Mouse (Mus musculus): ENCODE data around the gene Entpd2. TPM values are rescaled to one million over a fixed set of nuclear protein-coding genes. Genes with fewer than 3 reads are reported as not detected.
A peak's percentile ranks its signal among the peaks of the same experiment; 100 is the strongest.

Entpd2 gene
- polyA plus RNA-seq, 1 experiment from 2014 or later = not detected

DNA sequence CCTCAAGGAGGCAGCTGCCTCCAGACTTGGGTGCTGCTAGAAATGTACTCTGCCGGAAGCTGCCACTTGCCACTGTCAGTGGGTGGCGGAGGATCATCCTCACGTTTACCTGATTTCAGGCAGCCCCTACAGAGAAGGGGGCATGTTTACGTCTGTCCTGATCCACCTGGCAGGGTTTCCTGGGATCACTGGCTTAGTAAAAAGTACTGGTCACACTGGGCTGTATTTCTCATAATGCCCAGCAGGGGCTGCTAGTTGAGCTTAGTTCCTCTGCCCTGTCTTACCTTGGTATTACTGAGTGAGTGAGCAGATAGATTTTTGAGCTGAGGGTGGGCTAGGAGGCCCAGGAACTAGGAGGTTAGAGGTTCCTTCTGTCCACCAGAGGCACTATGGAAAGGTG is 19.1 kb upstream of the Entpd2 start:
- H3K36me3 ChIP-seq (ENCODE audit: control insufficient read depth, insufficient read depth, low read length) = no peaks in the 10 kb centered on the region
- DNase-seq (ENCODE audit: low spot score) (peak; percentile 61), ATAC-seq (ENCODE audit: low FRiP score) (no peak)
- H3K4me2 ChIP-seq (replicated peaks; ENCODE audit: low read depth, low read length) = no peak overlapping the region
- H3K4me3 ChIP-seq (ENCODE audit: low read depth, low read length) = no peak overlapping the region
- peaks cover 6% of the 10 kb centered on the region for H3K4me1 ChIP-seq (replicated peaks; ENCODE audit: control insufficient read depth, insufficient read depth, low read length)
- WGBS = 78% methylated on average over 4 of the region's 4 CpGs
- no peaks in the 10 kb centered on the region for H3K9me3 ChIP-seq (ENCODE audit: control insufficient read depth, low read length)
- no peak overlapping the region for H3K27ac ChIP-seq (ENCODE audit: low read depth, low read length)
- no peaks in the 10 kb centered on the region for H3K27me3 ChIP-seq (ENCODE audit: control insufficient read depth, insufficient read depth, low read length)
- H3K9ac ChIP-seq (ENCODE audit: low read depth, low read length) = no peak overlapping the region

DNA sequence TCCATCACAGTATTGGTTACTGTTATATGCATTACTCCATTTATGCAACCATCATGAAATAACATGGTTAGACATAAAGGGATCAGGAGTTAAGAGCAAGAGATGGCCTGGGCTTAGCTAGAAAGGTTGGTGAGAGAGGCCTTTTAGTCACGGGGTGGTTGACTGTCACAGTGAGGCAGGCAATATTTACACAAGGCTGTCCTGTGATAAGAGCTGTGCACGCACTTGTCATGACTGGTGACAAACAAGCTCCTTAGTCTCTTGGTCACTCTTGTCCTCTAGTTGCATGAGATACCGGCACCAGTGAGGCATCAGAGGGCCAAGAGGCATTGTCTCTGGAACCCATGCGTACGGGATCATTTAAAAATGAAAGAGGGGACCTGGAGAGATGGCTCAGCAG is 11.2 kb upstream of the Entpd2 start:
- H3K4me2 ChIP-seq (replicated peaks; ENCODE audit: low read depth, low read length) = no peak overlapping the region
- no peaks in the 10 kb centered on the region for H3K36me3 ChIP-seq (ENCODE audit: control insufficient read depth, insufficient read depth, low read length)
- H3K9ac ChIP-seq (ENCODE audit: low read depth, low read length) = no peak overlapping the region
- DNase-seq (ENCODE audit: low spot score) = no peak
- ATAC-seq (ENCODE audit: low FRiP score) = no peak
- H3K9me3 ChIP-seq (ENCODE audit: control insufficient read depth, low read length) = no peaks in the 10 kb centered on the region
- no peak overlapping the region for H3K4me3 ChIP-seq (ENCODE audit: low read depth, low read length)
- no peaks in the 10 kb centered on the region for H3K27me3 ChIP-seq (ENCODE audit: control insufficient read depth, insufficient read depth, low read length)
- H3K4me1 ChIP-seq (replicated peaks; ENCODE audit: control insufficient read depth, insufficient read depth, low read length) = no peaks in the 10 kb centered on the region
- 79% methylated on average over 5 of the region's 5 CpGs for WGBS
- H3K27ac ChIP-seq (ENCODE audit: low read depth, low read length) = no peak overlapping the region

DNA sequence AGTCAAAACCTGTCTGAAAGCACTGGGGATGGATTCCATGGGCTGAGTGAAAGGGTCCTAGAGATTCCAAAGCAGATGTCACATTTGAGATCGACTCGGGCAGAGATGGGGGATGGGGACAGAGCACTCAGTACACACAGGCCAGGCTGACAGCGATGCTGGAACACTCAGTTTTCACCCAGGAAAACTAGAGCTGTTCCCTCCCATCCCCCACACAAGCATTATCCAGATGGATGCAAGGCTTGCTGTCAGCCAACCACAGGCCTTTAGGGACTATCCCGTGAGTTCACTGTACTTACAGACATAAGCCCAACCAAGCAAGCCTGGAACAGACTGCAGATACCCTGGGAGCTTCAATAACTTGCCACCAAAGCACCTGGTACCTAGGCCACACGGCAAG is 4.4 kb upstream of the Entpd2 start:
- Histone ChIP-seq H3K9ac (ENCODE audit: low read depth, low read length) (no peak overlapping the region), H3K36me3 (ENCODE audit: control insufficient read depth, insufficient read depth, low read length) (no peaks in the 10 kb centered on the region), H3K9me3 (ENCODE audit: control insufficient read depth, low read length) (no peaks in the 10 kb centered on the region), H3K27me3 (ENCODE audit: control insufficient read depth, insufficient read depth, low read length) (peaks cover 19% of the 10 kb centered on the region), H3K4me3 (ENCODE audit: low read depth, low read length) (no peak overlapping the region), H3K4me2 (replicated peaks; ENCODE audit: low read depth, low read length) (no peak overlapping the region), H3K4me1 (replicated peaks; ENCODE audit: control insufficient read depth, insufficient read depth, low read length) (peaks cover 5% of the 10 kb centered on the region; the same call in 1 of the 2 replicates), H3K27ac (ENCODE audit: low read depth, low read length) (no peak overlapping the region)
- no peak for ATAC-seq (ENCODE audit: low FRiP score)
- WGBS = 68% methylated on average over 5 of the region's 5 CpGs
- no peak for DNase-seq (ENCODE audit: low spot score)

DNA sequence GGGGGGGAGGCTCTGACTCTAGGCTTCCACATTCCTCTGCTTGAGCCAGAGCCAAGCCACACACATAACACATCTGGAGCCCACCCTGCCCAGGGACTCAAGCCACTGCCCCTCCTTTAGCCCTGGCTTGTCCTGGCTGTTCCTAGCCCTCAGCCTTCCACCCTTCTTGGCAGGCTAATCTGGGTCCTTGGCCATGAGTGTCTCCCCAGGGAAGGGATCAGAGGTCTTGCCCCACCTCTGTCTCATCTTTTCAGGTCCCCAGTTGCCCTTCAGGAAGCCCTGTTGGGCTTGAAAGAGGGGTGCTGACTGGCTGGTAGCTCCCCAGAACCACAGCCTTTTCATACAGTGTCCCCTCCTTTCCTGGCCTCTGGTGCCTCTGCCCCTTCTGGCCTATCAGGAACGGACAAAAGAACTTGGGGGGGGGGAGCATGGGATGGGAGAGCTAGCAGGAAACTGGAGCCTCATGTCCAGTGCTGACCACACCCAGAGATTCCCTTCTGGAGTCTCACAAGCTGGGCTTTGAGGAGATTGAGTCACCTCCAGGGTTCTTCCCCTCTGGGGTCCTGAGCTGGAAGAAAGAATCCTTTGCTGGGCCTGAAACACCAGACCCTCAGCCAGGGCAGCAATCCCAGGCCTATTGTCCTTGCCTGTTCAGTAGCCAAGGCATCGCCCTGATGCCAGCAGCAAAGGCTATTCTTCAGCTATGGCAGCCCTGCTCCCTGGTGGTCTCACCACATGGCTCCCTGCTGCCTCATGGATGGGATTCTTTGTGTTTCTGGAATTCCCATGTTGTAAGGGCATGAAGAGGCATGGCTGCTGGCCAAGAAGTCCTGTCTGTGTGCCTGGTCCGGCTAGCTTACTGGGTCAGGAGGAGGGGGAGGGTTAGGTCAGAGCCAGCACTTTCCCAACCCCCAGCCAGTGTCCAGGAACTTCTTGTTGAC is 1.1 kb upstream of the Entpd2 start:
- Histone ChIP-seq H3K9me3 (ENCODE audit: control insufficient read depth, low read length) (no peaks in the 10 kb centered on the region), H3K27me3 (ENCODE audit: control insufficient read depth, insufficient read depth, low read length) (peaks cover 45% of the 10 kb centered on the region), H3K4me2 (replicated peaks; ENCODE audit: low read depth, low read length) (no peak overlapping the region), H3K4me1 (replicated peaks; ENCODE audit: control insufficient read depth, insufficient read depth, low read length) (peaks cover 5% of the 10 kb centered on the region; the same call in 1 of the 2 replicates), H3K36me3 (ENCODE audit: control insufficient read depth, insufficient read depth, low read length) (no peaks in the 10 kb centered on the region), H3K9ac (ENCODE audit: low read depth, low read length) (no peak overlapping the region), H3K4me3 (ENCODE audit: low read depth, low read length) (no peak overlapping the region), H3K27ac (ENCODE audit: low read depth, low read length) (no peak overlapping the region)
- ATAC-seq (ENCODE audit: low FRiP score) = no peak
- WGBS = 32% methylated on average over 3 of the region's 3 CpGs
- no peak for DNase-seq (ENCODE audit: low spot score)

DNA sequence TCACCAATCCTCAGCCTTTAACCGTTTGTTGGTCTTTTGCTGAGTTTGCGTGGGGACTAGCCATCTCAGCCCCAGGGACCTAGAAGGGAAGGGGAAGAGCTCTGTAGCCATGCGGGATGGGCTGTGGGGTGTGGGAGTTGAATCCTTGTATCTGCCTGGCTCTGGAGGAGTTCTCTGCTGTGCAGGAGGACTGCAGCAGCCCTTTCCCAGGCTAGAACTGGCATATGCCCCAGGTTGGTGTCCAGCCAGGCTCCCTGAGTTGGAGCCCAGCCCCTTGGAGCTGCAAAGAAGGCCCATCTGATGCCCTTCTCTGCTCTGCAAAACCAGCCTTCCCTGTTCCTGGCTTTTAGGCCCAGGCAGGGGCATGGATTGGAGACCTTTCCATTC is 916 bp downstream of the Entpd2 start:
- no peak for ATAC-seq (ENCODE audit: low FRiP score)
- H3K4me2 ChIP-seq (replicated peaks; ENCODE audit: low read depth, low read length) = no peak overlapping the region
- WGBS = 27% methylated on average over 3 of the region's 3 CpGs

DNA sequence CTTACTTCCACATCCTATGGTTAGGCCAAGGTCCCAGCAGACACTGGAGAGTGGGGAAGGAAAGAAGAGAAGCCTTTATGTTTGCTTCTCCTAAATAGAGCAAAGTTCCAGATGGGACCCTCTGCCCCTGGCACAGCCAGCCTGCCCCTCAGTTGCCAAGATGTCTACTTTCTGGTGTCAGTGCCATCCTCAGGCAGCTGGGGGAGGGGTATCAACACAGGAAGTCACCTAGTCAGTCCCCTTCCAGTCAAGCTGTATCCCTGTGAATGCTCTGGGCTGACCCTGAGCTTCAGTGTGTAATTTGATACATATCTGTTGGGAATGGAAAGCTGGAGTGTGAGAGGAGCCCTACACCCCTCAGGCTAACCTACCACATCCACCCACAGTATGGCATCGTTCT is 1.3 kb downstream of the Entpd2 start:
- Histone ChIP-seq H3K36me3 (ENCODE audit: control insufficient read depth, insufficient read depth, low read length) (no peaks in the 10 kb centered on the region), H3K4me1 (replicated peaks; ENCODE audit: control insufficient read depth, insufficient read depth, low read length) (peaks cover 5% of the 10 kb centered on the region; the same call in 1 of the 2 replicates), H3K9ac (ENCODE audit: low read depth, low read length) (no peak overlapping the region), H3K4me2 (replicated peaks; ENCODE audit: low read depth, low read length) (no peak overlapping the region), H3K27me3 (ENCODE audit: control insufficient read depth, insufficient read depth, low read length) (peaks cover 61% of the 10 kb centered on the region), H3K4me3 (ENCODE audit: low read depth, low read length) (no peak overlapping the region), H3K27ac (ENCODE audit: low read depth, low read length) (no peak overlapping the region), H3K9me3 (ENCODE audit: control insufficient read depth, low read length) (no peaks in the 10 kb centered on the region)
- DNase-seq (ENCODE audit: low spot score) = no peak
- ATAC-seq (ENCODE audit: low FRiP score) = no peak
- WGBS = 57% methylated on average over 1 of the region's 1 CpGs

More for the DNA sequence above, 916 bp downstream of the Entpd2 start:
- H3K4me1 ChIP-seq (replicated peaks; ENCODE audit: control insufficient read depth, insufficient read depth, low read length) = peaks cover 5% of the 10 kb centered on the region; the same call in 1 of the 2 replicates
- H3K36me3 ChIP-seq (ENCODE audit: control insufficient read depth, insufficient read depth, low read length) = no peaks in the 10 kb centered on the region
- no peak overlapping the region for H3K27ac ChIP-seq (ENCODE audit: low read depth, low read length)
- no peak for DNase-seq (ENCODE audit: low spot score)
- no peaks in the 10 kb centered on the region for H3K9me3 ChIP-seq (ENCODE audit: control insufficient read depth, low read length)
- H3K9ac ChIP-seq (ENCODE audit: low read depth, low read length) = no peak overlapping the region
- H3K4me3 ChIP-seq (ENCODE audit: low read depth, low read length) = no peak overlapping the region
- H3K27me3 ChIP-seq (ENCODE audit: control insufficient read depth, insufficient read depth, low read length) = peaks cover 61% of the 10 kb centered on the region

DNA sequence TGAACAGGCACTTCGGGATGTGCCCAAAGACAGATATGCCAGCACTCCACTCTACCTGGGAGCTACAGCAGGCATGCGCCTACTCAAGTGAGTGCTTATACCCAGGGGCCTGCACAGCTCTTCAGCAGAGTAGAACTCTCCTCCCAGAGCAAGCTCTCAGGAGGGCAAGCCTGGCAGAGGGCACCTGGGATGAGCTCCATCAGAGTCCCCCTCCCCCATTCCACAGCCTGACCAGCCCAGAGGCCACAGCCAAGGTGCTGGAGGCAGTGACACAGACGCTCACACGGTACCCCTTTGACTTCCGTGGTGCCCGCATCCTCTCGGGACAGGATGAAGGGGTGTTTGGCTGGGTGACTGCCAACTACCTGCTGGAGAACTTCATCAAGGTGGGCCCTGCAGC is 2.4 kb downstream of the Entpd2 start:
- ATAC-seq (ENCODE audit: low FRiP score) = no peak
- H3K27ac ChIP-seq (ENCODE audit: low read depth, low read length) = no peak overlapping the region
- H3K4me3 ChIP-seq (ENCODE audit: low read depth, low read length) = no peak overlapping the region
- no peaks in the 10 kb centered on the region for H3K36me3 ChIP-seq (ENCODE audit: control insufficient read depth, insufficient read depth, low read length)
- H3K4me1 ChIP-seq (replicated peaks; ENCODE audit: control insufficient read depth, insufficient read depth, low read length) = peaks cover 5% of the 10 kb centered on the region; the same call in 1 of the 2 replicates
- H3K9ac ChIP-seq (ENCODE audit: low read depth, low read length) = no peak overlapping the region
- peaks cover 61% of the 10 kb centered on the region for H3K27me3 ChIP-seq (ENCODE audit: control insufficient read depth, insufficient read depth, low read length)
- no peak for DNase-seq (ENCODE audit: low spot score)
- H3K4me2 ChIP-seq (replicated peaks; ENCODE audit: low read depth, low read length) = no peak overlapping the region
- WGBS = 90% methylated on average over 7 of the region's 7 CpGs
- no peaks in the 10 kb centered on the region for H3K9me3 ChIP-seq (ENCODE audit: control insufficient read depth, low read length)

DNA sequence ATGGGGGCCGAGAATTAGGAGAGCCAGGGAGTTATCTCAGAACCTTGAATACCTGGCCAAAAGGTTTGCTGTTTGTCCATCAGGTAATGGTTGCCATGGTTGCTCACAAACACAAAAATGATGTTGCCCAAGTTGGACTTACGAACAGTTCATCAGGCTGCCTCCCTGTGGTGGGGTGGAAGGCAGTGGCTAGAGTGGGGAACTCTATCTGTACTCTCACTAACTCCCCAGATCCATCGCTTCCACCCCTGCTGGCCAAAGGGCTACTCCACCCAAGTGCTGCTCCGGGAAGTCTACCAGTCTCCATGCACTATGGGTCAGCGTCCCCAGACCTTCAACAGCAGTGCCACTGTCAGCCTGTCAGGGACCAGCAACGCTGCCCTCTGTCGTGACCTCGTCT is 3.4 kb downstream of the Entpd2 start, which contains the start of gene Npdc1:
TSS of gene Npdc1 (plus strand) at position 301 of the 400 bp plus-strand sequence.
- Histone ChIP-seq H3K27me3 (ENCODE audit: control insufficient read depth, insufficient read depth, low read length) (peaks cover 63% of the 10 kb centered on the region), H3K9ac (ENCODE audit: low read depth, low read length) (no peak within 1 kb of the TSS), H3K4me1 (replicated peaks; ENCODE audit: control insufficient read depth, insufficient read depth, low read length) (peaks cover 5% of the 10 kb centered on the region; the same call in 1 of the 2 replicates), H3K9me3 (ENCODE audit: control insufficient read depth, low read length) (no peaks in the 10 kb centered on the region), H3K4me3 (ENCODE audit: low read depth, low read length) (no peak within 1 kb of the TSS), H3K27ac (ENCODE audit: low read depth, low read length) (no peak within 1 kb of the TSS), H3K4me2 (replicated peaks; ENCODE audit: low read depth, low read length) (no peak within 1 kb of the TSS), H3K36me3 (ENCODE audit: control insufficient read depth, insufficient read depth, low read length) (no peaks in the 10 kb centered on the region)
- DNase-seq (ENCODE audit: low spot score) = no peak
- ATAC-seq (ENCODE audit: low FRiP score) = no peak
- WGBS = 62% methylated on average over 8 of the region's 8 CpGs

DNA sequence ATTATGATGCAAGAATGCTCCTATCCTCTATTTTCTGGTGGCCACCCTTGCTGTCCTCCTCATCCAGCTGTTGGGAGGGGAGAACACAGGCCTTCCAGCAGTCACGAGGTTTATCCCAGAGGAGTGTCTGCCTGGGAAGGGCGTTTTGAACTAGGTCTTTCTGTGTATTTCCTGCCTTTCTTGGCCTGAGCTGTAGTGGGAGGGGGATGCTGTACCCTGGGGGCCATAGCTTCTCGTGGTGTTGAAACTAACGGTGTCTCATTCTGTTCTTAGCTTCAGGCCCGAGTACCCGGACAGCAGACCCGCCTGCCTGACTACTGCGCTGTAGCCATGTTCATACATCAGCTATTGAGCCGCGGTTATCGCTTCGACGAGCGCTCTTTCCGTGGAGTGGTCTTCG is 4.6 kb downstream of the Entpd2 start:
- H3K4me3 ChIP-seq (ENCODE audit: low read depth, low read length) = no peak overlapping the region
- no peaks in the 10 kb centered on the region for H3K36me3 ChIP-seq (ENCODE audit: control insufficient read depth, insufficient read depth, low read length)
- ATAC-seq (ENCODE audit: low FRiP score) = no peak
- no peak overlapping the region for H3K9ac ChIP-seq (ENCODE audit: low read depth, low read length)
- peaks cover 53% of the 10 kb centered on the region for H3K27me3 ChIP-seq (ENCODE audit: control insufficient read depth, insufficient read depth, low read length)
- WGBS = 20% methylated on average over 16 of the region's 16 CpGs
- peak overlapping the region; percentile 19; the same call in 1 of the 2 replicates for H3K4me2 ChIP-seq (replicated peaks; ENCODE audit: low read depth, low read length)
- peaks cover 5% of the 10 kb centered on the region; the same call in 1 of the 2 replicates for H3K4me1 ChIP-seq (replicated peaks; ENCODE audit: control insufficient read depth, insufficient read depth, low read length)
- no peak overlapping the region for H3K27ac ChIP-seq (ENCODE audit: low read depth, low read length)
- DNase-seq (ENCODE audit: low spot score) = no peak
- H3K9me3 ChIP-seq (ENCODE audit: control insufficient read depth, low read length) = no peaks in the 10 kb centered on the region

Measured in hindbrain, embryonic 11.5 days (tissue).